Mouse (Mus musculus): Measurements from ENCODE around the gene Adcy2. TPM values are rescaled to one million over a fixed set of nuclear protein-coding genes. Genes with fewer than 3 reads are reported as not detected.

The Adcy2 gene
- polyA plus RNA-seq, 1 experiment from 2014 or later, result 0.74 TPM

DNA sequence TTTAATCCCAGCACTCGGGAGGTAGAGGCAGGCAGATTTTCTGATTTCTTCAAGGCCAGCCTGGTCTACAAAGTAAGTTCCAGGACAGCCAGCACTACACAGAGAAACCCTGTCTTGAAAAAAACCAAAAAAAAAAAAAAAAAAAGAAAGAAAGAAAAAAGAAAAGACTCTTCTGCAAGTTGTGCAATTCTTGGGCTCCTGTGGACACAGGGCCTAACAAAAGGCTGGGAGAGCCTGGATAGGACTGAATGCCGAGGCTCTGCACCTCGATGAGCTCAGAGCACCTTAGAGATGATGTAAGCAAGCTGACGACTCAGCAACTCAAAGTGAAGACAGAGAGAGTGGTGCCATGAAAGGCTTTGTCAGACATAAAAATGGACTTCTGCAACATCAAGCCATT, 424.9 kb downstream of the Adcy2 start:
- Histone ChIP-seq H3K4me1 (ENCODE audit: control insufficient read depth, insufficient read depth, low read length) (peaks cover 9% of the 10 kb centered on the region; the same call in 1 of the 2 replicates), H3K4me2 (no peak overlapping the region), H3K9ac (ENCODE audit: low read depth, low read length) (no peak overlapping the region), H3K27ac (ENCODE audit: low read depth, low read length) (peak overlapping the region; percentile 93; the same call in 1 of the 2 replicates), H3K9me3 (replicated peaks; ENCODE audit: control insufficient read depth, low read length) (no peaks in the 10 kb centered on the region), H3K4me3 (ENCODE audit: low read depth, low read length) (no peak overlapping the region), H3K27me3 (ENCODE audit: control insufficient read depth, insufficient read depth, low read length) (no peaks in the 10 kb centered on the region), H3K36me3 (ENCODE audit: control insufficient read depth, insufficient read depth, low read length) (peaks cover 21% of the 10 kb centered on the region; the same call in 1 of the 2 replicates)
- 82% methylated on average over 4 of the region's 4 CpGs for WGBS (ENCODE audit: insufficient replicate concordance)
- ATAC-seq (replicated peaks; ENCODE audit: insufficient number of reproducible peaks, low FRiP score, low TSS enrichment), result no peak

- H3K27me3 ChIP-seq (ENCODE audit: control insufficient read depth, insufficient read depth, low read length), result no peaks in the 10 kb centered on the region
- H3K9ac ChIP-seq (ENCODE audit: low read depth, low read length), result peak overlapping the region; percentile 54; the same call in 1 of the 2 replicates
- peak; percentile 55; the same call in 1 of the 2 replicates for ATAC-seq (replicated peaks; ENCODE audit: insufficient number of reproducible peaks, low FRiP score, low TSS enrichment)
- no peak overlapping the region for H3K4me3 ChIP-seq (ENCODE audit: low read depth, low read length)
- 62% methylated on average over 10 of the region's 10 CpGs for WGBS (ENCODE audit: insufficient replicate concordance)
- H3K36me3 ChIP-seq (ENCODE audit: control insufficient read depth, insufficient read depth, low read length), result peaks cover 23% of the 10 kb centered on the region; the same call in 1 of the 2 replicates
- no peaks in the 10 kb centered on the region for H3K9me3 ChIP-seq (replicated peaks; ENCODE audit: control insufficient read depth, low read length)
- peak overlapping the region; percentile 27 for H3K4me2 ChIP-seq
- peak overlapping the region; percentile 93 for H3K27ac ChIP-seq (ENCODE audit: low read depth, low read length)
- H3K4me1 ChIP-seq (ENCODE audit: control insufficient read depth, insufficient read depth, low read length), result peaks cover 9% of the 10 kb centered on the region; the same call in 1 of the 2 replicates
These were observed 426.1 kb downstream of the Adcy2 start for GRCm38 (mm10) chr13:68572966-68573913.

DNA sequence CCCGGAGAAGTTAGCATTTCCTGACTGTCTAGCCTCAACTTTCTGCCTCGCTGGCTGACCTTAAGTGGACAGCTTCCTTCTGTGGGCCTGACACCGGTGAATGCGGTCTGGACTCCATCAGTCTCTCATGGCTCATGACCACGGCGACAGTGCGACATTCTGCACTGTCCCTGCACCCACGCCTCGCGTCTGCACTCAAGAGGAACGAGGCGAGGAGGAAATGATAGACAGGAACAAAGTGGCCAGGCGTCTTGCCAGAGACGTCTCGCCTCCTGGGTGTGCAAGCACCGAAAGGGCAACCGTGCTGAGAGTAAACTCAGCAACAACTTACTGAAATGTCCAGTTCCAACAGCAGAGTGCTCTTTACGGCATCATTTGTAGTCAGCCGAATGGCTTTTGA, 427.1 kb downstream of the Adcy2 start:
- Histone ChIP-seq H3K4me2 (peak overlapping the region; percentile 27; the same call in 1 of the 2 replicates), H3K27me3 (ENCODE audit: control insufficient read depth, insufficient read depth, low read length) (no peaks in the 10 kb centered on the region), H3K27ac (ENCODE audit: low read depth, low read length) (peak overlapping the region; percentile 93), H3K4me1 (ENCODE audit: control insufficient read depth, insufficient read depth, low read length) (peaks cover 9% of the 10 kb centered on the region; the same call in 1 of the 2 replicates), H3K36me3 (ENCODE audit: control insufficient read depth, insufficient read depth, low read length) (peaks cover 28% of the 10 kb centered on the region; the same call in 1 of the 2 replicates), H3K9ac (ENCODE audit: low read depth, low read length) (no peak overlapping the region), H3K9me3 (replicated peaks; ENCODE audit: control insufficient read depth, low read length) (no peaks in the 10 kb centered on the region), H3K4me3 (ENCODE audit: low read depth, low read length) (no peak overlapping the region)
- WGBS (ENCODE audit: insufficient replicate concordance), result 60% methylated on average over 19 of the region's 19 CpGs
- peak; percentile 51; the same call in 1 of the 2 replicates for ATAC-seq (replicated peaks; ENCODE audit: insufficient number of reproducible peaks, low FRiP score, low TSS enrichment)

All from heart, embryonic 11.5 days (tissue).